Mouse (Mus musculus) CD4-positive, CD25-positive, alpha-beta regulatory T cell, adult 4 months (primary cell): Measurements from ENCODE around the gene Apoa1. TPM values are rescaled to one million over a fixed set of nuclear protein-coding genes. Genes with fewer than 3 reads are reported as not detected.

Source experiments
- ATAC-seq: one replicate; pipeline ENCODE4 v1.8.0; 2017
- polyA plus RNA-seq, 2 experiments: library from polyadenylated mRNA; unstranded; fragments of 100-300 nt; shearing (Covaris generic); gene quantifications; one replicate each; pipeline ENCODE4 v1.2.1; 2017

Gene Apoa1
- polyA plus RNA-seq, 2 experiments from 2014 or later = not detected

- ATAC-seq = no peak
Measured at GRCm38 (mm10) chr9:46257546-46257945, 29.2 kb downstream of the Apoa1 start.

- no peak for ATAC-seq
Measured at GRCm38 (mm10) chr9:46259111-46259510, 30.7 kb downstream of the Apoa1 start.

GRCm38 (mm10) chr9:46261131-46261530 lies 32.8 kb downstream of the Apoa1 start:
- ATAC-seq = no peak

GRCm38 (mm10) chr9:46268343-46268873 lies 40.0 kb downstream of the Apoa1 start, which contains the start of gene Apoa5:
Apoa5 (plus strand) TSS chr9:46268633.
- ATAC-seq = no peak

GRCm38 (mm10) chr9:46269125-46269524 lies 40.7 kb downstream of the Apoa1 start:
- ATAC-seq = no peak

GRCm38 (mm10) chr9:46270782-46271181 lies 42.4 kb downstream of the Apoa1 start:
- ATAC-seq = no peak

GRCm38 (mm10) chr9:46272070-46272469 lies 43.7 kb downstream of the Apoa1 start:
- ATAC-seq = peak; percentile 44

GRCm38 (mm10) chr9:46272677-46273454 lies 44.5 kb downstream of the Apoa1 start, which contains the start of gene Zpr1:
Zpr1 (plus strand) TSS chr9:46273064.
- ATAC-seq = peak; percentile 93

- no peak for ATAC-seq
Measured at GRCm38 (mm10) chr9:46274494-46274893, 46.1 kb downstream of the Apoa1 start.

Other genes with a start within 250 kb of the Apoa1 start
- gene Pafah1b2, start 215.9 kb upstream of the Apoa1 start, polyA plus RNA-seq = 10 to 100 TPM; 64.2 to 72.1 TPM
- 10 to 100 TPM; 12.8 to 16.0 TPM for gene Sik3, start 215.8 kb upstream of the Apoa1 start, polyA plus RNA-seq
- gene Apoc3, start 7.1 kb downstream of the Apoa1 start, polyA plus RNA-seq = not detected
- not detected for gene Apoa4, start 12.1 kb downstream of the Apoa1 start, polyA plus RNA-seq
- not detected for gene Apoa5, start 40.1 kb downstream of the Apoa1 start, polyA plus RNA-seq
- 10 to 100 TPM; 31.1 to 40.8 TPM for gene Zpr1, start 44.5 kb downstream of the Apoa1 start, polyA plus RNA-seq
- 10 to 100 TPM; 19.1 to 24.3 TPM for gene Bud13, start 54.4 kb downstream of the Apoa1 start, polyA plus RNA-seq
- not detected for gene 4931429L15Rik, start 91.4 kb downstream of the Apoa1 start, polyA plus RNA-seq